Mouse (Mus musculus): ENCODE data around the gene Cd2ap.

- no peak for TF ChIP-seq CTCF (IDR thresholded peaks at IDR 0.05)
- TF ChIP-seq POLR2A (IDR thresholded peaks at IDR 0.05; ENCODE audit: insufficient read depth, low read depth, low read length), result no peak
- no peak for TF ChIP-seq EP300 (IDR thresholded peaks at IDR 0.05; ENCODE audit: insufficient read depth, low read depth, low read length)
Measured at GRCm38 (mm10) chr17:42822787-42823186, 53.7 kb downstream of the Cd2ap start.

Data from heart, adult 2 months (tissue).